Mouse (Mus musculus): ENCODE measurements around the gene Coro2b.

The Coro2b gene

GRCm38 (mm10) chr9:62513492-62514133 lies 23.2 kb downstream of the Coro2b start:
- DNase-seq = peak; percentile 74 to 79

DNA sequence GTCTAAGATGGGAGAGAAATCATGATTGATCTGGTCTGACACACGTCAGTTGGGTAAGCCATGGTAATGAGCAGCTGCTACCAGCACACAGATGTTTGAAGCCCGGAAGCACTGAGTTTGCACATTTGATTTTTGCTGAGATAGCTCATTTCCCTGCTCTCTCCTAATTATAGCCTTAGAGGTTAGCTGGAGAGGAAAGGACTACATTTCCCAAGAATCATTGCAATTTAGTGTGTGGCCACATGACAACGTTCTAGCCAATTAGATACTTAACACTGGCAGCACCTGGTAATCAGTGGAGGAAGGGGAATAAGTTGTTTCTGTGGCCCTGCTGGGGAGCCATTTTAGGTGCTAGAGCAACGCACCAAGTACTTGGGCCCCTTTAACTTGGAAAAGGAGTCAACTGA lies 26.3 kb downstream of the Coro2b start:
- no peak for DNase-seq

DNA sequence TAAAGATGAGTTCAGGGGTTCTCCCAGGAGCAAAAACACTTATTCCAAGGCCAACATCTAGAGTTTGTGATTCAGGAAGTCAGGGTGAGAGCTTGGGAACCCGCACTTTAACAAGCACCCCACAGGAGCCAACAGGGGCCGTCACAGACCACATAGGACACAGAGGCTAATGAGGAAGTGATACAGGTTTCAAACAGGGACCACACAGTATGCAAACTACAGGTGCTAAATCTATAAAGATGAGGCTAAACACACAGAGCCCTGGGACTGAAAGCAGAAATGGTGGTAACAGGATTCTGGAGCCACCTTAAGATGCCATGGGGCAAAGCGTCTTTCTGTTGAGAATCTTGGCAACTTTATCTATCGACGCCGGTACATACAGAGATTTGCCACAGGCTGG lies 27.2 kb downstream of the Coro2b start:
- DNase-seq = no peak

- DNase-seq = peak in 1 of 2 experiments; percentile 44
Observed at GRCm38 (mm10) chr9:62508740-62509524, 27.9 kb downstream of the Coro2b start.

DNA sequence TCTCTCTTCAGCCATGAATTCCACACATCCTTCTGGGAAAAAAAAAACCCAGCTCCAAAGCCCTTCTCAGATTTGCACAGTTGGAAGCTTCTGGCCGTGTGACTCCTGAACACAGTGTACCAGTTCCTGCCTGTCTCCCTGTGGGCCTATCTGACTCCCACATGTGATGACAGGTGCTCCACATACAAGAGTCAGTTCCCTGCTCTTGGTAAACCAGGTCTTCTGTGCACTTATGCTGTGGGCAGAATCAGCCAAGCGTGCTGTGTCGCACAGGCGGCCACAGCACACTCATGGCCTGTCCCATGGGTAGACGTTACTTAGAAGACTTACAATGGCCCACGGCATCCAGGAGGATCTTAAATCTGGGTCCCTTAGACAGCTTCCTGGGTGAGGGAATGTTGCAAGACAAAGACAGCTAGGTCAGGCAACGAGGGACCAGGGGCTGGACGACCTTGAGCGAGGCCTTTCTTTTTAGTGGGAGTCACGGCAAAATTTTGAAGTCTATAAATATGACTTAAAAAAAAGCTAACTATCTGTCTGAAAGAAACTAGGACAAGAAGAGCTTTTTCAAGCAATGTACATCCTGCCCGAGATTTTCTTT lies 30.3 kb downstream of the Coro2b start:
- no peak for DNase-seq

DNA sequence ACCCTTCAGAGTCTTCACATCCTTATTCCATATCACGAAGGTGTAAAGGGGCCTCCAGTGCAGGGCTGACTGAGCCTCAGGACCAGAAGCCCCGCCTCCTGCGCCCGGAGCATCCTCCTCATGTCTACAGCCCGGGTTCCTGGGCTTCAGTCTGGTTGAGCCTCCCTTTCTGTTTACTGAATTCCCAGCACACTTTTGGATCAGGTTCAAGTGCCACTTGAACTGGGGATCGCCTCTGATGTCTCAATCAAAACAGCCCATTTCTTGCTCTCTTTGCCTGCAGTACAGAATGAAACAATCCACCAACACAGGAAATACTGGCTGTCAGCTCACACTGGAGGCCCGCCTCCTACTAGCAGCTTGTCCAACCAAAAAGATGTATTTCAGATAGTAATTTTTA lies 32.7 kb downstream of the Coro2b start:
- DNase-seq = peak; percentile 55 to 67

GRCm38 (mm10) chr9:62502361-62502760 lies 34.5 kb downstream of the Coro2b start:
- no peak for DNase-seq

DNA sequence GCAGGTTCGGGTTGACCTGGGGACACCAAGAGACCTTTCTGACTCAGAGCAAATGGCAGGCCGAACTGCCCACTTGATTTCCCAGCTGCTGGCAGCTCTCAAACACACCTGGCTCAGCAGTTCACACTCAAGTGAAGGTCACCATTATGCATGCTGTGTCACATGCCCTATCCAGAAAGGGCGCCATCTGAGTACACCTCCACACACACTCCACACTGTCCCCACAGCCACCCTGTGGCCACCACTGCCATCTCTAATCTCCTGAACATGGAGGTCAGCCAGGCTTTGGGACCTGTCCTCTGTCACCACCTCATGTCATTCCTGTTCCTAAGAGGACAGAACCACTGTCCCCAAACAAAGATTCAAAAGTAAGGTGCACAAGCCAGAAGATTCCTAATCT lies 35.3 kb downstream of the Coro2b start:
- no peak for DNase-seq

- DNase-seq = no peak
Observed at GRCm38 (mm10) chr9:62500007-62500406, 36.8 kb downstream of the Coro2b start.

DNA sequence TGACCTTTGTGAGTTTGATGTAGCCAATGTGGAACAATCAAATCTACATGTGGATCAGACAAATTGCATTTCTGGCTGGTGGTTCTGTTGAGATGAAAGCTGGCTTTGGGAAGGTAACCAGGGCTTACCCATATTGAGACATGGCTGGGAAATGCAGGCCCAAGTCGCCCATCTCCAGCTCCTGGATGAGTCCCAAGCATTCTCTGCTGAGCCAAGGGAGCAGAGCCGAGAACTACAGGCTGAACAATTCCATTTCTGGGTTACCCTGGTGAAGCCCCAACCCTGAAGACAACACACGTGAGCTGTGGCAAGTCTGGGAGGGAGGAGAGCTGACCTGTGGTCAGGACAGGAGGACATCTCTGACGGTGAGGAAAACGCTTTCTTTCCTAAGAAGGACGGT lies 37.9 kb downstream of the Coro2b start:
- DNase-seq = peak; percentile 85 to 86

GRCm38 (mm10) chr9:62497135-62498092 lies 39.4 kb downstream of the Coro2b start:
- no peak for DNase-seq

GRCm38 (mm10) chr9:62492306-62492990 lies 44.4 kb downstream of the Coro2b start:
- DNase-seq = peak; percentile 74 to 81

GRCm38 (mm10) chr9:62491611-62492010 lies 45.2 kb downstream of the Coro2b start:
- DNase-seq = peak; percentile 74 to 75

GRCm38 (mm10) chr9:62491104-62491503 lies 45.7 kb downstream of the Coro2b start:
- peak in 1 of 2 experiments; percentile 46 for DNase-seq

- DNase-seq = peak in 1 of 2 experiments; percentile 76
Observed at GRCm38 (mm10) chr9:62484107-62484506, 52.7 kb downstream of the Coro2b start.

- no peak for DNase-seq
Observed at GRCm38 (mm10) chr9:62482788-62483187, 54.1 kb downstream of the Coro2b start.

DNA sequence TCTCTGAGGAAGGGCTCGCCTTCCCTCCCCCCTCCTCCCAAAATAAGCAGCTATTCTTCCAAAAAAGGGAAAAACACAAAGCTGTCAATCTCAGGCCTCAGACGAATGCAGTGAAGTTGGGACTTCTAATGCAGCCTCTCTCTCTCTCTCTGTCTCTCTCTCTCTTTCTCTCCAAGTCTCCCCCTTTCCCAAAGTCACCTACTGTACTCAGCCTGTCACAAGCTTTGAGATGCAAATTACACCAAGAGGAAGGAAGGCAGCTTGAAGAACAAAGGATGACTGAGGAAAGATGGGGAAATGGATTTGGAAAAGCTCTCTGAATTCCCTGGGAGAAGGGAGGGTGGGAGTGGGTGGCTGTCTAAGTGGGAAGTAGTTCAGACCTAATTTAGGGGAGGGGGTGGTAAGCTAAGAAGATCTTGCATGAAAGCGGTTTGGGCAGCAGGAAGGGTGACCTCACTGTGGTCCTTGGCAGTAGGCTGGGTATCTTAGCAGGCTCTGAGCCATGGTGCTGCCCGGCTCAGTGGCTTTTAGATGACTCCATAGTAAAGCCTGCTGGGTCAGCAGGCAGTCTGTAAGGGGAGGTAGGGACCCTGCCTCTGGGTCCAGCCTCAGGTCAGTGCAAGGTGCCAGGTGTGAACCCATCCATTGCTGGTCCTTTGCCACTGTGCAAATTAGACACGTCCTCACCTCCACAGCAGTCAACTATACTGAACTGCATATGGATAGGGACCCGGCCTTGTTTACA lies 55.8 kb downstream of the Coro2b start:
- DNase-seq = no peak

- DNase-seq = no peak
Observed at GRCm38 (mm10) chr9:62480149-62480548, 56.7 kb downstream of the Coro2b start.

DNA sequence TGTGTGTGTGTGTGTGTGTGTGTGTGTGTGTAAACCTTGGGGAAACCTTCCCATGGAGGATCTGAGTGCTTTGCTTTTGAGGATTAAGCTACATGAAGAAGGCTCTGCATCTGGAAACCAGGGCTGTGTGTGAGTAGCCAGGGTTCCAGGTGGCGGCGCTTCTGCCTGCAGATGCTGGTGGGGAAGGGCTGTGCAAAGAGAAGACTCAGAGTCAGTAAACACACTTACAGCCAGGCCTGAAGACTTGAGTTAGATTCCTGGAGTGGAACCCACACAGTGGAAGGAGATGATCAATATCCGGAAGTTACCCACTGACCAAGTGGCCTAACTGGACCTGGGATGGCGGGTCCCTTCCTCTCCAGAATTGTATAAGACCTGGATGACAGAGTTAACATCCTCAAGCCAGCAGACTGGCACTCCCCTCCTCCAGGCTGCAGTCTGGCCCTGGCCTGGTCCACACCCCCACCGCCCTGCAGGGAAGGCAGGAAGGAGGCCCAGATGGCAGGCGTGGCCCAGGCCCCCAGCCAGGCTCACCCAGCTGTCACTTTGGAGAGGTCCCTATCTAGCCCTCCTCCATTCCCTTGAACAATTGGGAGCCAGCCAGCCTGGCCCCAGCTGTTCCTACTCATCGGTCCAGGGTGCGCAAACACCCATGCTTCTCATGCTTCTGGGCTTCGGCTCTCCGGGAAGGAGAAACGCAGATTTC lies 59.9 kb downstream of the Coro2b start:
- DNase-seq = peak; percentile 99

- peak in 1 of 2 experiments; percentile 43 for DNase-seq
Observed at GRCm38 (mm10) chr9:62474206-62474605, 62.6 kb downstream of the Coro2b start.

Data from cerebellum, postnatal 10 days (tissue).